Mouse (Mus musculus) telencephalon, adult 2 months (tissue): Measurements from ENCODE around the gene Olfr76.
A peak's percentile ranks its signal among the peaks of the same experiment; 100 is the strongest.
"Not testable (repeated sequence)": the region's sequence is repeated elsewhere in the genome, so short reads cannot be mapped to it uniquely, and the experiment has no call there.

Source experiments
- DNase-seq: peaks from one replicate; pipeline ENCODE4 v3.0.0-alpha.2; 2011; ENCODE audit warnings: low read depth, low spot score

Olfr76 gene

GRCm38 (mm10) chr19:12123103-12123502 is at the start of gene Olfr76:
TSS of gene Olfr76 (minus strand) at chr19:12123203.
- no peak for DNase-seq

- not testable (repeated sequence) for DNase-seq
These were observed 47.1 kb upstream of the Olfr76 start, which contains the start of gene Olfr1555-ps1 for GRCm38 (mm10) chr19:12170062-12170599. TSS of gene Olfr1555-ps1 (minus strand) at chr19:12170112.

- peak; percentile 60 for DNase-seq
These were observed 22.4 kb upstream of the Olfr76 start for GRCm38 (mm10) chr19:12145452-12145851.

DNA sequence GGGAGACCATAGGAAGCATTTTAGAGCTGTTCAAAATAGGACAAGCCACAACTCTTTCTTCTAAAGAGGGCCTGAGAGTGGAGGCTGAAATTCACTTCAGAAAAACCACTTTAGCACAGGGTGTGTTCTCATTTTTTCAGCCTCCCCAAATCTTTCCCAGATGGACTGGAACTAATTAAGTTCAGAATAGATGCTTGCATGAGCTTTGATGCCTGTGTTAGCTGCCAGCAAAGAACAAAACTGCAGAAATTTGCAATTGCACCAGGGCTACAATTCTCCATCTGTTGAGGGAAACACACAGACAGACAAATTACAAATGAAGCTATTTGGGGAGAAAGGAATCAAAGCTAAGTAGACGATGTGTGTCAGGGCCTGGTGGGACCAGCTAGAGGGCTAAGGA is 20.4 kb upstream of the Olfr76 start:
- peak; percentile 93 for DNase-seq

GRCm38 (mm10) chr19:12134289-12134688 is 11.3 kb upstream of the Olfr76 start:
- DNase-seq = no peak

- no peak for DNase-seq
These were observed 6.5 kb downstream of the Olfr76 start for GRCm38 (mm10) chr19:12116464-12116863.

GRCm38 (mm10) chr19:12115797-12116196 is 7.2 kb downstream of the Olfr76 start, which contains the start of gene Olfr1428:
TSS of gene Olfr1428 (minus strand) at chr19:12115897.
- DNase-seq = no peak

- no peak for DNase-seq
These were observed 9.2 kb downstream of the Olfr76 start for GRCm38 (mm10) chr19:12113807-12114206.

GRCm38 (mm10) chr19:12104541-12104940 is 18.5 kb downstream of the Olfr76 start:
- DNase-seq = peak; percentile 62

- DNase-seq = no peak
These were observed 19.8 kb downstream of the Olfr76 start, which contains the start of gene Olfr1427 for GRCm38 (mm10) chr19:12103234-12103633. TSS of gene Olfr1427 (minus strand) at chr19:12103334.

DNA sequence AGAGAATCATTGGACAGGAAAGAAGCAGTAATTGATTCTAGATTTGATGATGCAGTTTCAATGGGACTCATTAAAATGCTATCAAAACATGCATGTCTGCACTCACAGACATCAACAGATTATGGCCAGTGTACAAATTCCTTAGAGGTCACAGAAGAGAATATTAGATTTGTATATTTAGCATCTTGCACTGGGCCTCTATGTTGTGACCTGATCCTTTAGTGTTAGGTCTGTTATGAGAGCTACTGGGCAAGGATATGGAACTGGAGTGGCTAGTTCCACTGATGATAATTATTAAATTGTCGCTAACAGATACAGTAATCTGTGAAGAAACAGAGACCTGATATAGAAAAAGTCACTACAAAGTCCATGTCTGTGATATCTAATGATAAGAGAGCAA is 31.1 kb downstream of the Olfr76 start, which contains the start of gene Olfr1426:
Gene Olfr1426 (minus strand): TSS at position 101 of the 400 bp plus-strand sequence.
- no peak for DNase-seq

DNA sequence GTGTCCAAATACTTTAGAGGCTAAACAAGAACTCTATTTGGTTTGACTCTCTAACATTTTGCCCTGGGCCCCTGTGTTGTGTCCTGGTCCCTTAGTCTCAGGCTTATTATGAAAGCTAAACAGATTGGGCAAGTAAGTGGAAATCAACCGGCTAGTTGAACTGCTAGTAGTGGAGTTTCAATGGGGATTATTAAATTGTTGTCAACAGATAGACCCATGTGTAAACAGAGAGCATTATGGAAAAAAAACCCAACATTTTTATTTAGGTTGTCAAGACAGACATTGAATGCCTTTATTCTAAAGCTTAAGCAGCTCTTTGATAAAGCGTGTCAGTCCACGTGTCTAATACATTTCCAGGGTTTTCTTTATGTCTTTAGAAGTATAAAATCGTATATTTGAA is 45.4 kb downstream of the Olfr76 start, which contains the start of gene Olfr1425:
Gene Olfr1425 (minus strand): TSS at position 101 of the 400 bp plus-strand sequence.
- DNase-seq = not testable (repeated sequence)

GRCm38 (mm10) chr19:12069546-12069945 is 53.5 kb downstream of the Olfr76 start:
- not testable (repeated sequence) for DNase-seq
